ENCODE assay signal across 8 mouse cellular contexts in genomic region chr9:60718284-60718683, GRCm38 (mm10). TPM values are rescaled to one million over a fixed set of nuclear protein-coding genes. Genes with fewer than 3 reads are reported as not detected.
DNase-seq lines count a peak whose midpoint lies in the region; TF ChIP-seq lines count a peak whose summit lies in the region.
"Had no signal": no experiment of that assay in that cellular context is flagged by ENCODE, and none has a peak within 500 bp of the region (broad histone marks: within the 10 kb centered on the region; RNA-seq: fewer than 3 reads in every experiment).

No protein-coding gene starts in this region.

- H3K36me3 ChIP-seq in CH12.LX (replicated peaks in 1 of 2; ENCODE audit: control insufficient read depth in 1 of 2, insufficient read depth in 1 of 2, low read length in 1 of 2), result no peaks in the 10 kb centered on the region
- H3K36me3 ChIP-seq in limb, embryonic 10.5 days, result no peaks in the 10 kb centered on the region
- H3K36me3 ChIP-seq: heart, embryonic 13.5 days had no signal

- 61% methylated on average over 3 of the region's 3 CpGs for WGBS in limb, embryonic 10.5 days

- DNase-seq in layer of hippocampus, adult 11-12 months (ENCODE audit: low spot score), result peak; percentile 46
- no peak for DNase-seq in layer of hippocampus, postnatal 36 days
- DNase-seq in CH12.LX (ENCODE audit: extremely low read depth), result peak; percentile 58
- peak; percentile 5 for DNase-seq in T-cell, adult 2 months (ENCODE audit: low spot score)
- peak; percentile 54 for DNase-seq in embryo, embryonic 11 days
- DNase-seq in limb, embryonic 10.5 days (ENCODE audit: low spot score), result peak; percentile 42
- DNase-seq in thymus, adult 18-20 months, result peak; percentile 9 to 25

- dilution Hi-C loops in CH12.LX (cut with MboI; ENCODE audit: extremely low pct_ligation_motif_present, extremely low pct_unique_long_range_greater_than_20kb, low sequenced_read_pairs), result no loop called here

- peak; percentile 63 for TF ChIP-seq RAD21 in CH12.LX (IDR thresholded peaks at IDR 0.05; ENCODE audit: low read depth, low read length)

- no peak for TF ChIP-seq POLR2A in CH12.LX (IDR thresholded peaks at IDR 0.05; ENCODE audit: low read depth, low read length)

- H3K79me2 ChIP-seq in CH12.LX (replicated peaks; ENCODE audit: control insufficient read depth, extremely low read depth, insufficient read depth, poor library complexity, severe bottlenecking), result no peaks in the 10 kb centered on the region

- in situ Hi-C loops in CH12.LX (cut with MboI; ENCODE audit: low pct_ligation_motif_present, low pct_unique_long_range_greater_than_20kb, low sequenced_read_pairs), result loop anchor here (25.0 kb wide), 1 partner anchor 481 kb away; no protein-coding TSS in a partner anchor

- no peaks in the 10 kb centered on the region for H3K27me3 ChIP-seq in CH12.LX (replicated peaks)
- peaks cover 20% of the 10 kb centered on the region for H3K27me3 ChIP-seq in limb, embryonic 10.5 days (ENCODE audit: low read depth, poor library complexity, severe bottlenecking)

- no peak overlapping the region for H3K4me3 ChIP-seq in CH12.LX (replicated peaks in 1 of 3; ENCODE audit: low read depth in 2 of 3, low read length in 2 of 3, poor library complexity in 1 of 3)
- H3K4me3 ChIP-seq in limb, embryonic 10.5 days, result no peak overlapping the region
- H3K4me3 ChIP-seq: heart, embryonic 13.5 days had no signal

- H3K4me1 ChIP-seq in CH12.LX (ENCODE audit: control insufficient read depth in 1 of 2, insufficient read depth in 2 of 2), result no peaks in the 10 kb centered on the region
- H3K4me1 ChIP-seq in limb, embryonic 10.5 days, result peaks cover 5% of the 10 kb centered on the region

- no peaks in the 10 kb centered on the region for H3K9me3 ChIP-seq in CH12.LX (replicated peaks; ENCODE audit: low read length)
- H3K9me3 ChIP-seq in limb, embryonic 10.5 days (replicated peaks), result no peaks in the 10 kb centered on the region
- H3K9me3 ChIP-seq: heart, embryonic 13.5 days had no signal

- no peak overlapping the region for H3K9ac ChIP-seq in CH12.LX (ENCODE audit: insufficient read depth, low read depth)
- H3K9ac ChIP-seq: heart, embryonic 13.5 days had no signal

- H3K27ac ChIP-seq in CH12.LX (ENCODE audit: insufficient read depth, low read depth), result no peak overlapping the region
- H3K27ac ChIP-seq in limb, embryonic 10.5 days, result no peak overlapping the region
- H3K27ac ChIP-seq: heart, embryonic 13.5 days had no signal

- no peak for TF ChIP-seq EP300 in CH12.LX (IDR thresholded peaks at IDR 0.05; ENCODE audit: low read length)

- no peak overlapping the region for H3K4me2 ChIP-seq in CH12.LX (ENCODE audit: insufficient read depth, low read depth, poor library complexity, severe bottlenecking)
- H3K4me2 ChIP-seq: heart, embryonic 13.5 days had no signal

- peak; percentile 62 to 76 for TF ChIP-seq CTCF in CH12.LX (conservative IDR thresholded peaks at IDR 0.05 in 1 of 2, IDR thresholded peaks at IDR 0.05 in 1 of 2; ENCODE audit: low read depth in 2 of 2, low read length in 2 of 2)

TF ChIP-seq in CH12.LX, 34 proteins besides CTCF, POLR2A, EP300 and RAD21:
- no peak for TF ChIP-seq USF2 (conservative IDR thresholded peaks at IDR 0.05; ENCODE audit: low read depth, low read length)
- peak; percentile 50 for TF ChIP-seq SMC3 (IDR thresholded peaks at IDR 0.05; ENCODE audit: low read depth, low read length)
- no peak for TF ChIP-seq ZC3H11A (IDR thresholded peaks at IDR 0.05; ENCODE audit: low read depth, low read length)

RNA-seq across cellular contexts. Expression of gene Larp6, which starts 5.5 kb away (rescaled TPM):
- 10 to 100 TPM; 33.4 to 34.8 TPM for total RNA-seq in layer of hippocampus, postnatal 36 days (2021)
- total RNA-seq in CH12.LX (2012; rRNA removed) (not detected in 2 replicates), CH12.LX (2014; rRNA removed) (not detected in 2 replicates)
- not detected in 2 replicates for polyA plus RNA-seq in CH12.LX (2012; ENCODE audit: insufficient read length, low read depth)
- polyA plus RNA-seq in limb, embryonic 10.5 days (2016; fragmentation: Nextera tagmentation; extraction: Ambion mirVana), result 0.33 and 1.0 TPM in 2 replicates

RNA-seq across cellular contexts. Expression of gene Lrrc49, which starts 30.3 kb away (rescaled TPM):
- 10 to 100 TPM; 54.4 to 58.3 TPM for total RNA-seq in layer of hippocampus, postnatal 36 days (2021)
- 3.1 and 3.7 TPM in 2 replicates for total RNA-seq in CH12.LX (2012; rRNA removed)
- total RNA-seq in CH12.LX (2014; rRNA removed), result 6.6 TPM in 2 replicates
- 6.2 and 7.1 TPM in 2 replicates for polyA plus RNA-seq in CH12.LX (2012; ENCODE audit: insufficient read length, low read depth)
- 20.9 and 21.7 TPM in 2 replicates for polyA plus RNA-seq in limb, embryonic 10.5 days (2016; fragmentation: Nextera tagmentation; extraction: Ambion mirVana)

Comparison
In these comparisons a context has a peak if more than half of its experiments do, and no peak if none do; other contexts are left out.
1. DNase-seq: peak in layer of hippocampus, adult 11-12 months (single experiment), CH12.LX (single experiment), T-cell, adult 2 months (single experiment), embryo, embryonic 11 days (single experiment), limb, embryonic 10.5 days (single experiment) and thymus, adult 18-20 months (2 of 2); none in layer of hippocampus, postnatal 36 days (0 of 2).
2. RNA of gene Larp6, which starts 5.5 kb away (total RNA-seq): 33.4 to 34.8 TPM in layer of hippocampus, postnatal 36 days; not detected in CH12.LX; every median in the first group is over 10 times any median in the second.
3. RNA of gene Lrrc49, which starts 30.3 kb away (total RNA-seq): 54.4 to 58.3 TPM in layer of hippocampus, postnatal 36 days; 3.1 to 6.6 TPM in CH12.LX; every median in the first group is over 4 times any median in the second.